Mouse (Mus musculus): Measurements from ENCODE around the gene Lrrc1.
A peak's percentile ranks its signal among the peaks of the same experiment; 100 is the strongest.

Lrrc1 gene

GRCm38 (mm10) chr9:77502548-77503438 lies 41.9 kb downstream of the Lrrc1 start:
- DNase-seq (ENCODE audit: low read depth, low spot score), result peak; percentile 56

DNA sequence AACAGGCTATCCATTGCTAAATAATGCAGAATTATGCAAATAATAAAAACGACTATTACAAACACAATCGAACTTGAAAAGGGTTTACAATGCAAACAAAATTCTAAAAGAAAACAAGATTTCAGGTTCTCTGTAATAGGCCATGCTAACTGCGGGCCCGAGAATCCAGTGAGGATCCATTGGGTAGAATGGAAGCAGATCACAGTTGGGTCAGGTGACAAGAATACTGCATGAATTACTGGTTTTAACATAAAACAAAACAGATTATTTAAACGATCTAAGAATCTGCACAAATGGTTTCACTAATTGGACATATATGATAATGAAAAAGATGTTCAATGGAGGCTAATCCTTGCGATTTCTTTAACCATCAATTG lies 42.5 kb downstream of the Lrrc1 start:
- no peak for DNase-seq (ENCODE audit: low read depth, low spot score)

DNA sequence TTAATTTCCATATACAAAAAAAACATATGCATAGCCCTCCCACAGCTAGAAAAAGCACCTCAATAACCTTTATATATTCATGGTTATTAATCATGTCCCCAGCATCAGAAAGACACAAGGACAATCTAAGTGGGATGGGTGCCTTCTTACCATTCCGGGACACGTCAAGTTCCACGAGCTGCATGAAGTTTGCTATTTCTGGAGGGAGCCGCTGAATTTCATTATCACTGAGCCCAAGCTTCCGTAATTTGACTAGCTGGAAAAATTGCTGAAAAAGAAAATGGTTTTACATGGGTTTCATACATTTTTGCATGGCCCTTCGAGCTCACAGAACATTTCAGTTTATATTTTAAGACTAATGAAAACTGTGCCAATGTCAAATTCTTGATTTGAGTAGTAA lies 45.6 kb downstream of the Lrrc1 start:
- no peak for DNase-seq (ENCODE audit: low read depth, low spot score)

DNA sequence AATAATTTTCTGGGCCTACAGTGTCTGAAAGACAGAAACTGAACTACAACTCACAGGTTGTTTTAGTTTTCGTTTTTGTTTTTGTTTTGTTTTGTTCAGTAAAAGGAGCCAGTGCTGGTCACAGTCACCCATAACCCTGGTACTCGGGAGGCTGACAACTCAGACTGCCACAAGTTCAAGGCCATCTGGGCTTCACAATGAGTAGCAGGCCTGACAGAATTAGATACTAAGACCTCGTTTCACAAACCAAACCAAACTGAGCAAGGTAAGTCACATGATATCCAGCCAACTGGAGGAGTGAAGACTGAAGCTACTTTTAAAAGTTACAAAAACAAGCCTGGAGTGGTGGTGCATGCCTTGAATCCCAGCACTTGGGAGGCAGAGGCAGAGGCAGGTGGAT lies 46.3 kb downstream of the Lrrc1 start:
- no peak for DNase-seq (ENCODE audit: low read depth, low spot score)

DNA sequence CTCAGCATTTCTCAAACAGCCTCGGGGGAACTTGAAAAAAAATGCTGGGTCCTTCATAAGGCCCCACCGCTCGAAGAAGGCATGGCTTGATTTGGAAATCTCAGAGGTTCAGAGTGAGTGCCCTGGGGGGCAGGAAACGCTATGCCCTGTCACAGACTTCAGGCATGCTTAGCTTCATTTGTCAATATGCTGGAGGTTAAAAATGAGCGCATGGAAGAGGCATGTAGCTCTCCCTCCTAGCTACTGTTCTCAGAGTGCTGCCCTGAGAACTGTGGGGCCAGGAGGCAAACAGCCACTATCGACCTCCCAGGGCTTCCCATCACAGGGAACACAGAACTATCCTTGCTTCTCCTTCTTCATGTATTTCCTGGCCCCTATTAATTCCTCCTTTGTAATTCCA lies 47.5 kb downstream of the Lrrc1 start:
- peak; percentile 14 for DNase-seq (ENCODE audit: low read depth, low spot score)

DNA sequence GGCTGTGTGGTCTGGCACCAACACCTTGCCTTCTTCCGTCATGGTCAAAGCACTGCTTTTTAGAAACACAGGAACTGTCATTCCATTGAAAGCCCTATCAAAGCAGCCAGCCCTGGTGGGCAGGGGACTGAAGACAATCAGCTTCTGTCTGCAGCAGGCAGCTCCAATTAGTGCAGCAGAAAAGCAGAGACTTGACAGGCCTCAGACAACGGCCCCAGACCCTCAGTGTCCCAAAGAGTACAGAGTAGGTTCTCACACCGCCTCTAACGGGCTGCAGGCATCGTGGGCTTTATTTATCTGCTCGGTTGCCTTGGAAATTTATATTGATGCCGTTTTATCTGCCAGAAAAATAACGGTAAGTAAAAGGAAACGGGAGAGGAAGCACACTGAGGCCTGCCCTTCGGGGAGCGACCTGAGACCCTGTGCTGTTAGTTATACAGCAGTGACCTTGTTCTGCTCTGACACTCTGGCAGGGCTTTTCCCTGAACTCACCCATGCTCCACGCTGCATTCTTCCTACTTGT lies 48.1 kb downstream of the Lrrc1 start:
- peak; percentile 43 for DNase-seq (ENCODE audit: low read depth, low spot score)

- DNase-seq (ENCODE audit: low read depth, low spot score), result no peak
These were observed 50.4 kb downstream of the Lrrc1 start for GRCm38 (mm10) chr9:77494307-77494706.

- DNase-seq (ENCODE audit: low read depth, low spot score), result no peak
These were observed 56.1 kb downstream of the Lrrc1 start for GRCm38 (mm10) chr9:77488611-77489010.

- no peak for DNase-seq (ENCODE audit: low read depth, low spot score)
These were observed 57.2 kb downstream of the Lrrc1 start for GRCm38 (mm10) chr9:77487427-77487826.

DNA sequence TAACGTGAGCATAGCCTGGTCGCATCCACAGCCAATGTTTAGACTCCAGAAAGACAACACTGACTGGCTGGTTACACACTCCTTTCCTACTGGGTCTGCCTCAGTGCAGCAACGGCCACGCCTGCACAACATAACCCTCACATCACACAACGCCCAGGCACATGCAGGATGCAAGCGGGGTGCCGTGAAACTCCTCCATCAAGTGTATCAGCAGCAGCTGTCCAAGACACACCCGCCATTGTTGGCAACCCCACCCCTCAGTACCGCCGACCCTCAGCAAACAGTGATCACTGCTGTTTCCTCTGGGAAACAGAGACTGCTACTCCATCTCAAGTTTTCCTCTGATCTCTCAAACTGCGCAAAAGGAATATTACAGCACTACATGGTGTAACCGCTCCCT lies 58.8 kb downstream of the Lrrc1 start:
- DNase-seq (ENCODE audit: low read depth, low spot score), result no peak

- DNase-seq (ENCODE audit: low read depth, low spot score), result no peak
These were observed 59.9 kb downstream of the Lrrc1 start for GRCm38 (mm10) chr9:77484751-77485150.

- no peak for DNase-seq (ENCODE audit: low read depth, low spot score)
These were observed 61.1 kb downstream of the Lrrc1 start for GRCm38 (mm10) chr9:77483559-77483958.

DNA sequence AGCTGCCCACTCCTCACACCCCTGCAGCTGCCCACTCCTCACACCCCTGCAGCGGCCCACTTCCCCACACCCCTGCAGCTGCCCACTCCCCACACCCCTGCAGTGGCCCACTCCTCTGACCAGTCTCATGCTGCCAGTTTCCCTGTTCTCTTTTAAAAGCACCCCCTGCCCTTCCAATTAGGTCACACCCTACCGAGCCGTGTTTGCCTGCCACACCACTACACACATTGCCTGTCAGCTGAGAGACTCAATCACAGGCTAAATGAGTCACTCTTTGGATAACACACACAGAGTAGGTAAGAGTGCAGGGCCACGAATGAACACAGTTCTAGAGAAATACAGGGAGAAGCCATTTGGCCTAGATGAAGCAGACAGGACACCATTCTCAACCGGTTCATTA lies 62.4 kb downstream of the Lrrc1 start:
- no peak for DNase-seq (ENCODE audit: low read depth, low spot score)

GRCm38 (mm10) chr9:77481380-77481779 lies 63.3 kb downstream of the Lrrc1 start:
- no peak for DNase-seq (ENCODE audit: low read depth, low spot score)

DNA sequence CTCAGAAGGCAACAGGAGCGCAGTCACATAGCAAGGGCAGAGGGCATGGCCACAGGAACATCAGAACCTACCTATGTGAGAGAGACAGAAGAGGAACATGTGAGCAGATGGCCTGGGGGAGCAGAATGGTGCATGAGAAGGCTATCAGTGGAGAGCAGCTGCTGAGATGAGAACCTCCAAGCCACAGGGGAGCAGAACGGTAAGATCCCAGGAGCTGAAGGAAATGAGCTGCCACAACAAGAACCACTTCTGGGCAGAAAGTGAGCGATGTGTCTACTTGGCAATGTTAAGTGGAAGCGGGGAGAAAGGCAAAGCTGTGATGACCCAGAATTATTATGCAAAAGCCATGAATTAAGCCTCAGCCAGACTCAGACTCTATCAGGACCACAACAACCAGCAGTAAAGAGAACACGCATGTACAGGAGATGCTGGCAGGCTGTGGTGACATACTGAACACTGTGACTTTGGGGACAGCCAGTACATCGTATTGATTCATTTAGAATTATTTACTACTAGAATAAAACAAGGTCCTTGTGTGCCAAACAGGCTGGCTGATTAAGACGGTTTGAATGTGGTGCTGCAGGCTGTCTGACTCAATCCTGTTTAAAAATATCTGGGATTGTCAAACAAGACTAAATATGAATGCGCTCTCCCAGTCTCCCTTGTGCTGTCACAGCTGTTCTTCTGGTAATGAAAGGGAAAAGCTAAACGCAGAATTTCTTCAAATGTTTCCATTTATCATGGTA lies 63.9 kb downstream of the Lrrc1 start:
- no peak for DNase-seq (ENCODE audit: low read depth, low spot score)

- no peak for DNase-seq (ENCODE audit: low read depth, low spot score)
These were observed 64.7 kb downstream of the Lrrc1 start for GRCm38 (mm10) chr9:77480001-77480400.

GRCm38 (mm10) chr9:77478166-77478920 lies 66.3 kb downstream of the Lrrc1 start:
- DNase-seq (ENCODE audit: low read depth, low spot score), result no peak

GRCm38 (mm10) chr9:77474535-77474934 lies 70.1 kb downstream of the Lrrc1 start:
- no peak for DNase-seq (ENCODE audit: low read depth, low spot score)

- DNase-seq (ENCODE audit: low read depth, low spot score), result no peak
These were observed 72.1 kb downstream of the Lrrc1 start for GRCm38 (mm10) chr9:77472557-77472956.

DNA sequence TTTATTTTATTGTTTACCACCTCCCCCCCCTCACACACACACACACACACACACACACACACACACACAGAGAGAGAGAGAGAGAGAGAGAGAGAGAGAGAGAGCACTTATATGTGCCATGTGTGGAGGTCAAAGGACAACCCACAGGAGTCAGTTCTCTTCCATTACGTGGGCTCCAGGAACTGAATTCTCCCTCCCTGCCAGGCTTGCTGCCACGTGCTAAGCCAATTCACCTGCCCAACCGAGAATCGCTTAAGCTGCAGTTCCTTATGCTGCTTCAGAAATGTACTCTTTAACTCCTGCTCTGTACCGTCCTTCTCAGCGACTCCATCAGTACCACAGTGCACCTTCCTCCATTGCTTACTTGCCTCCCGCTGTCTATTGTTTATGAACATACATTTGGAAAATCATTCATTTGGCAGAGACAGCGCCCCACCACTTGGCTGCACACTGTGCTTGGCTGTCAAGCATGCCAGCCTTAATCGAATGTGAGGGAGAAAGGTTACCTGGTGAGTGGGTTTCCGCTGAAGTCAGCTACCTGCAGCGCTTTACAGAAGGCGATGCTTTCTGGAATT lies 72.9 kb downstream of the Lrrc1 start:
- DNase-seq (ENCODE audit: low read depth, low spot score), result no peak

DNA sequence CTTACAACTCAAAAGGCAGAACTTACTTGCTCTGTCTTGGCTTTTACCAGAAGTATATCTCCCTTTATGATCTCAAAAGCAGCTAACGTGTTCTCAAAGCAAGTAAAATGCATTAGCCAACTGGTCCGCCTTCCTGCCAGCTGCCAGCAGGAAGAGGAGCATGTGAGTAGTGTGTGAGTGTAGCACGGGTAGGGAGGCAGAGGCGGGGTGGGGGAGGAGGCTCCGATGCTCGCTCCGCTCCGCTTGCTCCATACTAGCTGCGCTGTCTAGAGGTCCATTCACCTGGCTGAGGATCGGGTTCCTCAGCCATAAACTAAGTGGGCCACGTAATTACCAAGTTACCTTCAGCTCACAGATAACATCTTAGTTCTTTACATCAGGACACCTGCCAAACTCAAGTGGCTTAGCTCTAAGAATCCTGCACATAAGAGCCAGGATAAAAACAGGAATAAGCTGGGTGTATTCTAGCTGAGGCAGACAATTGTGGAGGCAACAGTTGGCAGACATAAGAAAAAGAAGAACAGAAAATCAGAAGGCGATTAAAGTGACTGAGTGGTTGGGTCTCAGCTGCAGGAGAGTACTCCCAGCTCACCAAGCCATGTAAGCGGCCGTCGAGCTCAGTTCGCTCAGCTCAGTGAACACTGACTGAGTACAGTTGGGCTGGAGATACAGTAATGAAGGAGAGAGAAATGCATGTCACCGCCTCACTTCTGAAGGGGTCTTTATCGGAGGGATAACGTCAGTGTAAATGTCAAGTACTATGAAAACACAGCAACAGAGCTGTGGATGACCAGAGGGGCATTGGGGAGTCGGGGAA lies 74.7 kb downstream of the Lrrc1 start:
- no peak for DNase-seq (ENCODE audit: low read depth, low spot score)

All from mesoderm, embryonic 11.5 days (tissue).